Mouse (Mus musculus) neural tube, embryonic 15.5 days (tissue): ENCODE results near the gene Tbxas1. TPM values are rescaled to one million over a fixed set of nuclear protein-coding genes. Genes with fewer than 3 reads are reported as not detected.

Source experiments
- ATAC-seq: fragments of 200-750 bp; cut with Nextera tagmentation; 2 replicates; pipeline ENCODE4 v1.8.0; 2017; ENCODE audit warnings: mild to moderate bottlenecking, moderate TSS enrichment, moderate library complexity; ENCODE audit not compliant: low FRiP score
- H3K27ac ChIP-seq: fragments of 300-500 bp; sonication (generic); replicated peaks from 2 replicates; pipeline ENCODE4 v1.5.1; 2015; ENCODE audit warnings: mild to moderate bottlenecking, inconsistent platforms
- H3K27me3 ChIP-seq: fragments of 300-500 bp; sonication (generic); replicated peaks from 2 replicates; pipeline ENCODE4 v1.6.1; 2015; ENCODE audit warnings: inconsistent platforms
- H3K36me3 ChIP-seq: fragments of 300-500 bp; sonication (generic); 2 replicates; pipeline ENCODE4 v1.6.1; 2015; ENCODE audit warnings: inconsistent platforms
- H3K4me1 ChIP-seq: fragments of 300-500 bp; sonication (generic); 2 replicates; pipeline ENCODE4 v1.6.1; 2015; ENCODE audit warnings: inconsistent platforms
- H3K4me2 ChIP-seq: fragments of 300-500 bp; sonication (generic); 2 replicates; pipeline ENCODE4 v1.6.1; 2015; ENCODE audit warnings: inconsistent platforms, mild to moderate bottlenecking, moderate library complexity
- H3K4me3 ChIP-seq: fragments of 300-500 bp; sonication (generic); replicated peaks from 2 replicates; pipeline ENCODE4 v1.5.1; 2015; ENCODE audit warnings: mild to moderate bottlenecking, inconsistent platforms
- H3K9ac ChIP-seq: fragments of 300-500 bp; sonication (generic); replicated peaks from 2 replicates; pipeline ENCODE4 v1.6.1; 2015; ENCODE audit warnings: mild to moderate bottlenecking, inconsistent platforms
- H3K9me3 ChIP-seq: fragments of 300-500 bp; sonication (generic); replicated peaks from 2 replicates; pipeline ENCODE4 v1.6.1; 2016; ENCODE audit warnings: inconsistent platforms
- WGBS: fragments of 180-500 bp; shearing (Covaris S2); methylation state at CpG from one replicate; pipeline ENCODE4 v1.1.7; 2015; ENCODE audit warnings: mixed read lengths; 5-methylcytosine and 5-hydroxymethylcytosine counted together
- polyA plus RNA-seq: library from polyadenylated mRNA; unstranded; fragments of >200 nt; fragmentation: Nextera tagmentation; extraction: Ambion mirVana; gene quantifications from 2 replicates; pipeline ENCODE4 v1.2.1, GENCODE M21; 2015

The Tbxas1 gene
- polyA plus RNA-seq, 1 experiment from 2014 or later, result 2.4 TPM

- Histone ChIP-seq H3K9ac (no peak overlapping the region), H3K27me3 (no peaks in the 10 kb centered on the region), H3K36me3 (no peaks in the 10 kb centered on the region), H3K4me1 (peaks cover 5% of the 10 kb centered on the region; the same call in 1 of the 2 replicates), H3K9me3 (no peaks in the 10 kb centered on the region), H3K27ac (no peak overlapping the region), H3K4me3 (no peak overlapping the region), H3K4me2 (no peak overlapping the region)
- 69% methylated on average over 5 of the region's 5 CpGs for WGBS
- no peak for ATAC-seq
Observed at GRCm38 (mm10) chr6:38915776-38916175, 40.6 kb downstream of the Tbxas1 start.

GRCm38 (mm10) chr6:38916571-38916970, 41.4 kb downstream of the Tbxas1 start:
- Histone ChIP-seq H3K9ac (no peak overlapping the region), H3K4me2 (no peak overlapping the region), H3K4me3 (no peak overlapping the region), H3K27me3 (no peaks in the 10 kb centered on the region), H3K9me3 (no peaks in the 10 kb centered on the region), H3K36me3 (no peaks in the 10 kb centered on the region), H3K4me1 (peaks cover 7% of the 10 kb centered on the region; the same call in 1 of the 2 replicates), H3K27ac (no peak overlapping the region)
- 90% methylated on average over 4 of the region's 4 CpGs for WGBS
- no peak for ATAC-seq

- WGBS, result 75% methylated on average over 3 of the region's 3 CpGs
- no peak for ATAC-seq
- no peaks in the 10 kb centered on the region for H3K9me3 ChIP-seq
- no peak overlapping the region for H3K4me3 ChIP-seq
- H3K27me3 ChIP-seq, result no peaks in the 10 kb centered on the region
- H3K4me1 ChIP-seq, result peaks cover 7% of the 10 kb centered on the region; the same call in 1 of the 2 replicates
- no peak overlapping the region for H3K9ac ChIP-seq
- no peaks in the 10 kb centered on the region for H3K36me3 ChIP-seq
- H3K27ac ChIP-seq, result no peak overlapping the region
- H3K4me2 ChIP-seq, result no peak overlapping the region
Observed at GRCm38 (mm10) chr6:38917415-38917814, 42.2 kb downstream of the Tbxas1 start.

- Histone ChIP-seq H3K27ac (no peak overlapping the region), H3K4me1 (0 out of 2 replicates have a peak, but pooled peaks cover 2% of the 10 kb centered on the region), H3K9ac (no peak overlapping the region), H3K4me2 (no peak overlapping the region), H3K36me3 (no peaks in the 10 kb centered on the region), H3K27me3 (no peaks in the 10 kb centered on the region), H3K9me3 (no peaks in the 10 kb centered on the region), H3K4me3 (no peak overlapping the region)
- no peak for ATAC-seq
- 80% methylated on average over 4 of the region's 4 CpGs for WGBS
Observed at GRCm38 (mm10) chr6:38918728-38919127, 43.5 kb downstream of the Tbxas1 start.

GRCm38 (mm10) chr6:38919135-38919740, 44.0 kb downstream of the Tbxas1 start:
- Histone ChIP-seq H3K9ac (no peak overlapping the region), H3K9me3 (no peaks in the 10 kb centered on the region), H3K27ac (no peak overlapping the region), H3K4me3 (no peak overlapping the region), H3K27me3 (no peaks in the 10 kb centered on the region), H3K4me1 (0 out of 2 replicates have a peak, but pooled peaks cover 2% of the 10 kb centered on the region), H3K36me3 (no peaks in the 10 kb centered on the region), H3K4me2 (no peak overlapping the region)
- no peak for ATAC-seq
- 80% methylated on average over 14 of the region's 14 CpGs for WGBS

- no peak overlapping the region for H3K9ac ChIP-seq
- H3K4me1 ChIP-seq, result 0 out of 2 replicates have a peak, but pooled peaks cover 2% of the 10 kb centered on the region
- H3K4me3 ChIP-seq, result no peak overlapping the region
- 79% methylated on average over 6 of the region's 6 CpGs for WGBS
- H3K4me2 ChIP-seq, result no peak overlapping the region
- no peak overlapping the region for H3K27ac ChIP-seq
- ATAC-seq, result no peak
- H3K9me3 ChIP-seq, result no peaks in the 10 kb centered on the region
- H3K36me3 ChIP-seq, result no peaks in the 10 kb centered on the region
- no peaks in the 10 kb centered on the region for H3K27me3 ChIP-seq
Observed at GRCm38 (mm10) chr6:38920141-38920540, 44.9 kb downstream of the Tbxas1 start.

- no peak overlapping the region for H3K4me3 ChIP-seq
- no peak overlapping the region for H3K9ac ChIP-seq
- H3K4me2 ChIP-seq, result no peak overlapping the region
- no peaks in the 10 kb centered on the region for H3K36me3 ChIP-seq
- H3K27me3 ChIP-seq, result no peaks in the 10 kb centered on the region
- no peak for ATAC-seq
- no peak overlapping the region for H3K27ac ChIP-seq
- WGBS, result 73% methylated on average over 17 of the region's 17 CpGs
- peaks cover 3% of the 10 kb centered on the region for H3K4me1 ChIP-seq
- H3K9me3 ChIP-seq, result no peaks in the 10 kb centered on the region
Observed at GRCm38 (mm10) chr6:38921095-38921809, 46.0 kb downstream of the Tbxas1 start.

GRCm38 (mm10) chr6:38921810-38922116, 46.6 kb downstream of the Tbxas1 start:
- Histone ChIP-seq H3K9me3 (no peaks in the 10 kb centered on the region), H3K27ac (no peak overlapping the region), H3K4me1 (peaks cover 9% of the 10 kb centered on the region), H3K36me3 (no peaks in the 10 kb centered on the region), H3K4me2 (no peak overlapping the region), H3K9ac (no peak overlapping the region), H3K27me3 (no peaks in the 10 kb centered on the region), H3K4me3 (no peak overlapping the region)
- no peak for ATAC-seq
- 91% methylated on average over 8 of the region's 8 CpGs for WGBS

GRCm38 (mm10) chr6:38922517-38922916, 47.3 kb downstream of the Tbxas1 start:
- no peak overlapping the region for H3K27ac ChIP-seq
- no peak overlapping the region for H3K9ac ChIP-seq
- no peaks in the 10 kb centered on the region for H3K27me3 ChIP-seq
- peaks cover 15% of the 10 kb centered on the region for H3K4me1 ChIP-seq
- no peak overlapping the region for H3K4me3 ChIP-seq
- no peak overlapping the region for H3K4me2 ChIP-seq
- 59% methylated on average over 2 of the region's 2 CpGs for WGBS
- no peak for ATAC-seq
- no peaks in the 10 kb centered on the region for H3K36me3 ChIP-seq
- no peaks in the 10 kb centered on the region for H3K9me3 ChIP-seq

- H3K27ac ChIP-seq, result no peak overlapping the region
- WGBS, result 90% methylated on average over 4 of the region's 4 CpGs
- no peaks in the 10 kb centered on the region for H3K36me3 ChIP-seq
- H3K9ac ChIP-seq, result no peak overlapping the region
- no peaks in the 10 kb centered on the region for H3K27me3 ChIP-seq
- no peaks in the 10 kb centered on the region for H3K9me3 ChIP-seq
- H3K4me3 ChIP-seq, result no peak overlapping the region
- H3K4me2 ChIP-seq, result no peak overlapping the region
- no peak for ATAC-seq
- peaks cover 15% of the 10 kb centered on the region for H3K4me1 ChIP-seq
Observed at GRCm38 (mm10) chr6:38923450-38923849, 48.2 kb downstream of the Tbxas1 start.

GRCm38 (mm10) chr6:38923870-38924817, 48.9 kb downstream of the Tbxas1 start:
- no peak overlapping the region for H3K4me2 ChIP-seq
- no peak overlapping the region for H3K27ac ChIP-seq
- H3K4me1 ChIP-seq, result peaks cover 15% of the 10 kb centered on the region
- no peak for ATAC-seq
- H3K27me3 ChIP-seq, result no peaks in the 10 kb centered on the region
- H3K36me3 ChIP-seq, result no peaks in the 10 kb centered on the region
- no peaks in the 10 kb centered on the region for H3K9me3 ChIP-seq
- WGBS, result 94% methylated on average over 18 of the region's 18 CpGs
- H3K4me3 ChIP-seq, result no peak overlapping the region
- no peak overlapping the region for H3K9ac ChIP-seq
